Mouse (Mus musculus) hindbrain, embryonic 11.5 days (tissue): Measurements from ENCODE around the gene Dync2li1. TPM values are rescaled to one million over a fixed set of nuclear protein-coding genes. Genes with fewer than 3 reads are reported as not detected.

Source experiments
- ATAC-seq: fragments of 200-750 bp; cut with Nextera tagmentation; 2 replicates; pipeline ENCODE4 v1.8.0; 2017; ENCODE audit warnings: mild to moderate bottlenecking, moderate TSS enrichment, moderate library complexity; ENCODE audit not compliant: low FRiP score
- DNase-seq: peaks from one replicate; pipeline ENCODE4 v3.0.0-alpha.2; 2015; ENCODE audit warnings: low spot score
- H3K27ac ChIP-seq: fragments of 300-500 bp; sonication (generic); 2 replicates; pipeline ENCODE4 v1.5.1; 2014; ENCODE audit warnings: mild to moderate bottlenecking, low read depth, low read length
- H3K27me3 ChIP-seq: fragments of 300-500 bp; sonication (generic); 2 replicates; pipeline ENCODE4 v1.6.1; 2014; ENCODE audit warnings: mild to moderate bottlenecking, low read length, moderate library complexity, mixed read lengths; ENCODE audit not compliant: control insufficient read depth, insufficient read depth
- H3K36me3 ChIP-seq: fragments of 300-500 bp; sonication (generic); 2 replicates; pipeline ENCODE4 v1.6.1; 2014; ENCODE audit warnings: mild to moderate bottlenecking, low read length, moderate library complexity, mixed read lengths; ENCODE audit not compliant: control insufficient read depth, insufficient read depth
- H3K4me1 ChIP-seq: fragments of 300-500 bp; sonication (generic); replicated peaks from 2 replicates; pipeline ENCODE4 v1.6.1; 2014; ENCODE audit warnings: low read length, mixed read lengths; ENCODE audit not compliant: control insufficient read depth, insufficient read depth
- H3K4me2 ChIP-seq: fragments of 300-500 bp; sonication (generic); replicated peaks from 2 replicates; pipeline ENCODE4 v1.6.1; 2014; ENCODE audit warnings: mild to moderate bottlenecking, low read depth, low read length
- H3K4me3 ChIP-seq: fragments of 300-500 bp; sonication (generic); 2 replicates; pipeline ENCODE4 v1.5.1; 2014; ENCODE audit warnings: low read depth, low read length
- H3K9ac ChIP-seq: fragments of 300-500 bp; sonication (generic); 2 replicates; pipeline ENCODE4 v1.6.1; 2014; ENCODE audit warnings: low read depth, low read length
- H3K9me3 ChIP-seq: fragments of 300-500 bp; sonication (generic); 2 replicates; pipeline ENCODE4 v1.6.1; 2016; ENCODE audit warnings: low read length; ENCODE audit not compliant: control insufficient read depth
- WGBS: fragments of 180-500 bp; shearing (Covaris S2); extraction: QIAGEN DNeasy Blood & Tissue Kit; methylation state at CpG from one replicate; pipeline ENCODE4 v1.1.7; 2014; 5-methylcytosine and 5-hydroxymethylcytosine counted together
- polyA plus RNA-seq: library from polyadenylated mRNA; unstranded; fragments of >200 nt; fragmentation: Nextera tagmentation; extraction: Ambion mirVana; gene quantifications from 2 replicates; pipeline ENCODE4 v1.2.1, GENCODE M21; 2014

Dync2li1 gene
- polyA plus RNA-seq, 1 experiment from 2014 or later: 36.0 TPM

DNA sequence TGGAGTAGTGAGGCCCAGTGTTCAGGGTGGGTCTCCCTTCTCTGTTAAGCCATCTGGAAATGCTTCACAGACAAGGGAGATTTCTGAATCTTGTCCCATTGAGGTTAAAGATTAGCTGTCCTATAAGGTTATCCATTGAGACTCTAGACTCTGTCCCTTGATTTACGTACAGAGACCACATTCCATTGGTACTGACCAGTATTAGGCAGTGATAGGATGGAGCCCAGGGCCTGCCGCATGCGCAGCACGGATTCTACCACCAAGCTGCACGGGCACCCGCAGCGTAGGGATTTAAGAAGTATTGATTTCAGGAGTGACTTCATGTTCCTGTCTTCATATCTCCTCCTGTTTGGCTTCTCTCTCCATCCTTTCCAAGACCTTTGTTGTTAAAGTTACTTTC, 36.2 kb upstream of the Dync2li1 start:
- no peak overlapping the region for H3K9ac ChIP-seq
- 96% methylated on average over 7 of the region's 7 CpGs for WGBS
- no peak overlapping the region for H3K27ac ChIP-seq
- DNase-seq (no peak), ATAC-seq (no peak)
- no peaks in the 10 kb centered on the region for H3K9me3 ChIP-seq
- H3K4me3 ChIP-seq: no peak overlapping the region
- no peak overlapping the region for H3K4me2 ChIP-seq
- H3K36me3 ChIP-seq: no peaks in the 10 kb centered on the region
- H3K27me3 ChIP-seq: no peaks in the 10 kb centered on the region
- H3K4me1 ChIP-seq: no peaks in the 10 kb centered on the region

DNA sequence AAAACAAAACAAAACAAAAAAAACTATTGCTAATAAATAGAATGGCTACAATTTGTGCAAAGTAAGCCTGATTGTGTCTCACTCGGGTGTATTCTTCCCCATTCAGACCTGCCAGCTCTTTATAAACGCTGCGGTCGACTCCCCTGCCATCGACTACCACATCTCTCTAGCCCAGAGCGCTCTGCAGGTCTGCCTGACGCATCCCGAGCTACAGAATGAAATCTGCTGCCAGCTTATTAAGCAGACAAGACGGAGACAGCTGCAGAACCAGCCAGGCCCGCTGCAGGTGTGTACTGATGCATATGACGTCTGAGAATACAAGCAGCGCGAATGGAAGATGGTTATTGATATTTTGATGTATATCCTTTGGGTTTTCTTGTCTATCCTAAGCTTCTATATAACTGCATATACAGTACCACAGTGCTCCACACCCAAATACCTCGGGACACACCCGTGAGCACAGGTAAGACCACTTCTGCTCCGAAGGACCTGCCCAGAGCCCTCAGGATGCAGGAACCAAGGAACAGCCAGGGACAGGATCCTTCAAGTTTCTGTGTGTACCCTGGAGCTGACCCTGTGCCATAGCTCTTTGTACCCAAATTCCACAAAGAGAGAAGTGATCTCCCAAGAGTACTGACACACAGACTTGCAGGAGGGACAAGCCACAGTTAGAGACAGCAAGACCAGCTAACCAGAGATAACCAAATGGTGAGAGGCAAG, 34.7 kb upstream of the Dync2li1 start:
- H3K36me3 ChIP-seq: no peaks in the 10 kb centered on the region
- no peak overlapping the region for H3K4me2 ChIP-seq
- no peaks in the 10 kb centered on the region for H3K27me3 ChIP-seq
- no peak overlapping the region for H3K4me3 ChIP-seq
- H3K4me1 ChIP-seq: 0 out of 2 replicates have a peak, but pooled peaks cover 2% of the 10 kb centered on the region
- H3K9me3 ChIP-seq: no peaks in the 10 kb centered on the region
- DNase-seq (no peak), ATAC-seq (no peak)
- no peak overlapping the region for H3K9ac ChIP-seq
- H3K27ac ChIP-seq: no peak overlapping the region
- WGBS: 85% methylated on average over 16 of the region's 16 CpGs

DNA sequence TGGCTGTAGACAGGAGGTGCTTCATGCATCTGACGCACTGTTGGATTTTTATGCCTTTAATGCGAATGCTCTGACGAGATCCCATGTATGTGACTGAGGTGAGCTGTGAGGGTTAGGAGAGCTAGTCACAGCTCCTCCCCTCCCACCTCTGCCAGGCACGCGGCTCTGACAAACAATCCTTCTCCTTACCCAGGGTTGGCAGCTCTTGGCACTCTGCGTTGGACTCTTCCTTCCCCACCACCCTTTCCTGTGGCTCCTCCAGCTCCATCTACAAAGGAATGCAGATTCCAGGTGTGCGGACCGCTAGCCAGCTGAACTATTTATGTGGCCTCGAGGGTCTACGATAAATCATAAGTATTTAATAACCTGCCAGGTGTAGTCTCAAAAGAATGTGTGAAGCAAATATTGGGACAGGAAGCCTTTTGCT, 30.3 kb upstream of the Dync2li1 start:
- no peak for ATAC-seq
- Histone ChIP-seq H3K4me1 (0 out of 2 replicates have a peak, but pooled peaks cover 3% of the 10 kb centered on the region), H3K27me3 (no peaks in the 10 kb centered on the region), H3K9ac (no peak overlapping the region), H3K9me3 (no peaks in the 10 kb centered on the region), H3K27ac (no peak overlapping the region), H3K4me2 (no peak overlapping the region), H3K4me3 (no peak overlapping the region), H3K36me3 (no peaks in the 10 kb centered on the region)
- 49% methylated on average over 10 of the region's 10 CpGs for WGBS
- no peak for DNase-seq

DNA sequence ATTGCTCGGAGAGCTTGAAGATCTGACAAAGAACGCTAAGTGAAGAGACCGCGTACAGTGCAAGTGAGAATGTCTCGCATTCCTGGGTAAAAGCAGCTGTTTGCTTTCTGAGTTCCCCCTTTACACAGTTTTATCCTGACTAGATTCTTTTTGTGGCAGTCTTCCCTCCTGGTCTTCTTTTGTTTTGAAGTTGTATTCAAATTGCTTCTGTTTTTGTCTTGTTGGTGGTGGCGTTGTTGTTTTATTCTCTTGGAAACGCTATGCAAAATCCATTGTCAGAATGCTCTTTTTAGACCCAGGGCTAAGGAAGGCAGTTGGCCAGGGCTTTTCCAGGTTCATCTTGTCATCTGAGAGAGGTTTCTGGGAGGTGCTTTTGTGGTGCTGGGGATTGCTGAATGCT, 29.8 kb upstream of the Dync2li1 start:
- Histone ChIP-seq H3K4me2 (no peak overlapping the region), H3K27me3 (no peaks in the 10 kb centered on the region), H3K36me3 (no peaks in the 10 kb centered on the region), H3K4me1 (0 out of 2 replicates have a peak, but pooled peaks cover 3% of the 10 kb centered on the region), H3K9ac (no peak overlapping the region), H3K9me3 (no peaks in the 10 kb centered on the region), H3K4me3 (no peak overlapping the region), H3K27ac (no peak overlapping the region)
- WGBS: 50% methylated on average over 7 of the region's 7 CpGs
- no peak for DNase-seq
- no peak for ATAC-seq

DNA sequence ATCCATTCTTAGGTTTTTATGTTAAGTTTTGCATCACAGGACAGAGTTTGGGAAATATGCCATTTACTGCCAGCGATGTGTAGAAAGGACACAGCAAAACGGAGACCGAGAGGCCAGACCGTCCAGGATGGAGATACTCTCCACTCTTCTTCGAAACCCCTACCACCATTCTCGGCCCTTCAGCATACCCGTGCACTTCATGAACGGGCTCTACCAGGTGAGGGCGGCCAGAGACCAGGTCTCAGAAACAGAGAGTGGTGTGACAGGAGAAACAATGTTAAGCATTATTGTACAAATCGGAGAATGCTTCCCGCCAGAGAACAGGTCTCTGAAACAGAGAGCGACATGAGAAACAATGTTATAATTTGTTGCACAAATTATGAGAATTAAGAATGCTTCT, 28.4 kb upstream of the Dync2li1 start:
- H3K4me1 ChIP-seq: 0 out of 2 replicates have a peak, but pooled peaks cover 3% of the 10 kb centered on the region
- H3K4me2 ChIP-seq: no peak overlapping the region
- ATAC-seq: no peak
- 92% methylated on average over 12 of the region's 12 CpGs for WGBS
- H3K27ac ChIP-seq: no peak overlapping the region
- no peaks in the 10 kb centered on the region for H3K27me3 ChIP-seq
- H3K9ac ChIP-seq: no peak overlapping the region
- H3K36me3 ChIP-seq: no peaks in the 10 kb centered on the region
- no peaks in the 10 kb centered on the region for H3K9me3 ChIP-seq
- H3K4me3 ChIP-seq: no peak overlapping the region
- DNase-seq: no peak

DNA sequence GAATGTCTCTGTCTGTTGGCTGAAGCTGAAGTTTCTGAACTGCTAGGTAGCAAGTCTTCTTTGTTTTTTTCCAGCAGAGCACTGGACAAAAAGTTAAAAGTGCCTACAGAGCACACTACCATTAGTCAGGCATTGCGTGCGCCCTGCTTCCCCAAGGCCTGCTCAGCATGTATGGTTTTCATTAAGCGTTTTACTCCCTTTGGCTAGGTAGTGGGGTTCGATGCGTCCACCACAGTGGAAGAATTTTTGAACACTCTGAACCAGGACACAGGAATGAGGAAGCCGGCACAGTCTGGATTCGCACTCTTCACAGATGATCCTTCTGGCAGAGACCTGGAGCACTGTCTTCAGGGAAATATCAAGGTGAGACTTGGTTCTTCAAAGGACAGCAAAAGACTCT, 27.4 kb upstream of the Dync2li1 start:
- H3K4me3 ChIP-seq: no peak overlapping the region
- no peaks in the 10 kb centered on the region for H3K9me3 ChIP-seq
- H3K4me2 ChIP-seq: no peak overlapping the region
- WGBS: 84% methylated on average over 7 of the region's 7 CpGs
- no peak overlapping the region for H3K9ac ChIP-seq
- H3K27ac ChIP-seq: no peak overlapping the region
- H3K36me3 ChIP-seq: no peaks in the 10 kb centered on the region
- H3K4me1 ChIP-seq: 0 out of 2 replicates have a peak, but pooled peaks cover 3% of the 10 kb centered on the region
- ATAC-seq (no peak), DNase-seq (no peak)
- no peaks in the 10 kb centered on the region for H3K27me3 ChIP-seq

DNA sequence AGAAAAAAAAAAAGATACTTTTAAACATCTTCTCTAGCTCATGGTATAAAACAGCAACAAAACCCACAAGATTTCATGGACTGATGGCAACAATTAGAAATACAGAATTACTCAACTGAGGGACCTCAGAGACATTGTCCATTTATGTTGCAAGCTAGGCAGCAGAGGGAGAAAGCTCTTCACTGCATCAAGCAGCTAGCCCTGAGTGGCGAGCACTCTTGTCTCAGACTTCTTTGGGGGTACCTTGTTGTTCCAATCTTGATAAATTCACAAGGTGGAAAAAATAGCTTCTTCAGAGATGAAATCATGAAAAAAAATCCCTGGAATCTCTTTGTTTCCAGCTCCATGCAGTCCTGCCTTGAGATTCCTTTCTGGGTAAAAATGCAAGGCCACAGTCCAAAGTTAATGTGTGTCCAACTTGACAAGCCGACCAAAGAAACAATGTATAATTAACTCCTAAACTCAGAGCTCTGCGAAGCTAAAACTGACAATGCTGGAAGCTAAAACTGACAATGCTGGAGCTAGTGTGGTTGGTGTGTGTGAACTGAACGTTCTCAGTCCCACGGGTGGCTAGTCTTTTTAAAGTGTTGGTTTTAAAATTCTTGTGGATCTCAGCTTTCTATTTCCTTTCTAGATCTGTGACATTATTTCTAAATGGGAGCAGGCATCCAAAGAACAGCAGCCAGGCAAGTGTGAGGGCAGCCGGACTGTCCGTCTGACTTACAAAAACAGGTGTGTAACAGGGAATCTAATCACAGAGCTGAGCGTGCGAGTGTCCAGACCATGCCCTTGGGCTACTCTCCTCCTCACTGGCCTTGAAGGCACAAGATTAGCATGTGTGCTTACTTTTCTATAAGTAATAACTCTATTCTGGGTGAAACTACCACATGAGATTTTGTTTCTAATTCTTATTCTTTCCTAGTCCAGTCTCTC, 26.0 kb upstream of the Dync2li1 start:
- Histone ChIP-seq H3K27ac (no peak overlapping the region), H3K36me3 (no peaks in the 10 kb centered on the region), H3K4me2 (no peak overlapping the region), H3K9me3 (no peaks in the 10 kb centered on the region), H3K27me3 (no peaks in the 10 kb centered on the region), H3K4me1 (0 out of 2 replicates have a peak, but pooled peaks cover 3% of the 10 kb centered on the region), H3K4me3 (no peak overlapping the region), H3K9ac (no peak overlapping the region)
- DNase-seq (no peak), ATAC-seq (no peak)
- 78% methylated on average over 9 of the region's 9 CpGs for WGBS

DNA sequence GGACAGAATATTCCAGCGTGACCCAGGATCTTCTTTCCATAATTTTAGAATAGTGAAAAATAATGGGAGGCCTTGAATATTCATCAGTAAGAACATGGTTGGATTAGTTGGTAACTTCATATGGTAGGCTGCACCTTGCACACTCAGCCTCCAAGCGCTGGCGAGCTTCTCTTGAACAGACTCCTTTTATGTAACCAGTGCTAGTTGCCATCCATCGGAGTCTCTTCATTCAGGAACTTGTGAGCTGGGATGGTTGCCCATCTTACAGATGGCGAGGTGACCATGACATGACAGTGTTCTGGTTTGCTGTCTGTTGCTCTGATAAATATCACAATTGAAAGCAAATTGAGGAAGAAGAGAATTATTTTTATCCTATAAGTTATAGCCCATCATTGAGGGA, 24.5 kb upstream of the Dync2li1 start:
- no peak overlapping the region for H3K4me3 ChIP-seq
- H3K36me3 ChIP-seq: no peaks in the 10 kb centered on the region
- H3K9me3 ChIP-seq: no peaks in the 10 kb centered on the region
- no peaks in the 10 kb centered on the region for H3K27me3 ChIP-seq
- H3K27ac ChIP-seq: no peak overlapping the region
- no peak for DNase-seq
- 92% methylated on average over 5 of the region's 5 CpGs for WGBS
- no peak overlapping the region for H3K4me2 ChIP-seq
- H3K9ac ChIP-seq: no peak overlapping the region
- no peak for ATAC-seq
- H3K4me1 ChIP-seq: no peaks in the 10 kb centered on the region
